Mouse (Mus musculus): ENCODE results near the gene Gm12166. TPM values are rescaled to one million over a fixed set of nuclear protein-coding genes. Genes with fewer than 3 reads are reported as not detected.

Gene Gm12166
- polyA plus RNA-seq, 1 experiment, result 4.3 TPM

- H3K4me2 ChIP-seq (ENCODE audit: low read depth), result no peak overlapping the region
- H3K27me3 ChIP-seq (ENCODE audit: control insufficient read depth, insufficient read depth, insufficient read length), result no peaks in the 10 kb centered on the region
- H3K36me3 ChIP-seq (ENCODE audit: control insufficient read depth, insufficient read depth), result no peaks in the 10 kb centered on the region
- no peaks in the 10 kb centered on the region for H3K79me2 ChIP-seq (ENCODE audit: control insufficient read depth, insufficient read depth)
- no peak for TF ChIP-seq TCF12 (IDR thresholded peaks at IDR 0.05; ENCODE audit: insufficient read depth, poor library complexity, severe bottlenecking)
- no peak for TF ChIP-seq USF1 (IDR thresholded peaks at IDR 0.05; ENCODE audit: low read depth)
- no peak for TF ChIP-seq MAX (IDR thresholded peaks at IDR 0.05; ENCODE audit: low read depth)
- no peak for TF ChIP-seq MYOD1 (IDR thresholded peaks at IDR 0.05; ENCODE audit: control insufficient read depth in 1 of 3, insufficient read length in 2 of 3, low read depth in 2 of 3)
- no peak for TF ChIP-seq MYOG (IDR thresholded peaks at IDR 0.05; ENCODE audit: control insufficient read depth in 1 of 3, insufficient read depth in 1 of 3, insufficient read length in 2 of 3, low read depth in 2 of 3)
- no peak overlapping the region for H3ac ChIP-seq (ENCODE audit: control insufficient read depth, insufficient read length)
- no peak overlapping the region for H3K4me3 ChIP-seq
Measured at GRCm38 (mm10) chr11:46040841-46041556, 11.1 kb downstream of the Gm12166 start.

DNA sequence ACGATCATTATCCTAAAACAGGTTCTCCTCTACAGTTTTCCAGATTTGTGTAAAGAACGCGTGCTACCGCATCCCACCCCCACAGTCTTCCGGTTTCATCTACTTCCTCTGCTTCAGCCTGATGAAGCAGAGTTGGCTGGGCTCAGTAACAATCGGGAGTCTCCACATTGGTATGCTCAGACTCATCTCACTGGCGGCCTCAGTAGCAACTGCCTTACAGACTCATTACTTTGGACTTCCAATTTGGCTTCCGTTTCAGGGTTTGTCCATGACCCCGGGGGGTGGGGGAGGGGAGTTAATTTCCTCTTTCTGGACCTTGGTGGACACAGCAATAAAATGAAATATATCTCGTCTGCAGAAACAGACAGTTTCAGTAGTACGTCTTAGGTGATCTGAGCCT lies 12.8 kb downstream of the Gm12166 start:
- Histone ChIP-seq H3K4me3 (no peak overlapping the region), H3K36me3 (ENCODE audit: control insufficient read depth, insufficient read depth) (no peaks in the 10 kb centered on the region), H3K4me2 (ENCODE audit: low read depth) (no peak overlapping the region), H3ac (ENCODE audit: control insufficient read depth, insufficient read length) (no peak overlapping the region), H3K27me3 (ENCODE audit: control insufficient read depth, insufficient read depth, insufficient read length) (no peaks in the 10 kb centered on the region), H3K79me2 (ENCODE audit: control insufficient read depth, insufficient read depth) (no peaks in the 10 kb centered on the region)
- TF ChIP-seq USF1 (IDR thresholded peaks at IDR 0.05; ENCODE audit: low read depth) (no peak), CEBPB (IDR thresholded peaks at IDR 0.05; ENCODE audit: insufficient read depth, poor library complexity, severe bottlenecking) (no peak), POLR2A (IDR thresholded peaks at IDR 0.05; ENCODE audit: insufficient read length, low read depth) (no peak), MYOD1 (IDR thresholded peaks at IDR 0.05; ENCODE audit: control insufficient read depth in 1 of 3, insufficient read length in 2 of 3, low read depth in 2 of 3) (no peak), MYOG (IDR thresholded peaks at IDR 0.05; ENCODE audit: control insufficient read depth in 1 of 3, insufficient read depth in 1 of 3, insufficient read length in 2 of 3, low read depth in 2 of 3) (no peak), MAX (IDR thresholded peaks at IDR 0.05; ENCODE audit: low read depth) (no peak), SRF (IDR thresholded peaks at IDR 0.05; ENCODE audit: control insufficient read depth, insufficient read length, low read depth) (no peak), TCF3 (IDR thresholded peaks at IDR 0.05; ENCODE audit: insufficient read length, low read depth) (no peak), POLR2AphosphoS2 (IDR thresholded peaks at IDR 0.05; ENCODE audit: insufficient read length, low read depth) (no peak), TCF12 (IDR thresholded peaks at IDR 0.05; ENCODE audit: insufficient read depth, poor library complexity, severe bottlenecking) (no peak), REST (IDR thresholded peaks at IDR 0.05; ENCODE audit: insufficient read depth, insufficient read length) (no peak), E2F4 (IDR thresholded peaks at IDR 0.05; ENCODE audit: insufficient read depth) (no peak)

- TF ChIP-seq REST (IDR thresholded peaks at IDR 0.05; ENCODE audit: insufficient read depth, insufficient read length) (no peak), USF1 (IDR thresholded peaks at IDR 0.05; ENCODE audit: low read depth) (no peak), MAX (IDR thresholded peaks at IDR 0.05; ENCODE audit: low read depth) (no peak), E2F4 (IDR thresholded peaks at IDR 0.05; ENCODE audit: insufficient read depth) (no peak), CEBPB (IDR thresholded peaks at IDR 0.05; ENCODE audit: insufficient read depth, poor library complexity, severe bottlenecking) (no peak), TCF3 (IDR thresholded peaks at IDR 0.05; ENCODE audit: insufficient read length, low read depth) (no peak), TCF12 (IDR thresholded peaks at IDR 0.05; ENCODE audit: insufficient read depth, poor library complexity, severe bottlenecking) (no peak), MYOG (IDR thresholded peaks at IDR 0.05; ENCODE audit: control insufficient read depth in 1 of 3, insufficient read depth in 1 of 3, insufficient read length in 2 of 3, low read depth in 2 of 3) (no peak), MYOD1 (IDR thresholded peaks at IDR 0.05; ENCODE audit: control insufficient read depth in 1 of 3, insufficient read length in 2 of 3, low read depth in 2 of 3) (no peak), SRF (IDR thresholded peaks at IDR 0.05; ENCODE audit: control insufficient read depth, insufficient read length, low read depth) (no peak), POLR2AphosphoS2 (IDR thresholded peaks at IDR 0.05; ENCODE audit: insufficient read length, low read depth) (no peak), POLR2A (IDR thresholded peaks at IDR 0.05; ENCODE audit: insufficient read length, low read depth) (no peak)
- Histone ChIP-seq H3K27me3 (ENCODE audit: control insufficient read depth, insufficient read depth, insufficient read length) (no peaks in the 10 kb centered on the region), H3K4me2 (ENCODE audit: low read depth) (no peak overlapping the region), H3K79me2 (ENCODE audit: control insufficient read depth, insufficient read depth) (no peaks in the 10 kb centered on the region), H3ac (ENCODE audit: control insufficient read depth, insufficient read length) (no peak overlapping the region), H3K4me3 (no peak overlapping the region), H3K36me3 (ENCODE audit: control insufficient read depth, insufficient read depth) (no peaks in the 10 kb centered on the region)
Measured at GRCm38 (mm10) chr11:46038901-46039300, 13.2 kb downstream of the Gm12166 start.

DNA sequence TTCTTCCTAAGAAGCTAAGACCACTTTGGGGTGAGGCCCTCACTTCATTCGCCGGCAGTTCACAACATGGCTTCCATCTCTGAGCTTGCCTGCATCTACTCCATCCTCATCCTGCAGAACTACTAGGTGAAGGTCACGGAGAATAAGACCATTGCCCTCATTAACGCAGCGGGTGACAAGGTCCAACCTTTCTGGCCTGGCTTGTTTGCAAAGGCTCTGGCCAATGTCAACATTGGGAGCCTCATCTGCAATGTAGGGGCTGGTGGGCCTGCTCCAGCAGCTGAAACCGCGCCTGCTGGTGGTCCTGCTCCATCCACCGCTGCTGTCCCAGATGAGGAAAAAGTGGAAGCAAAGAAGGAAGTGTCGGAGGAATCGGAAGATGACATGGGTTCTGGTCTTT lies 15.7 kb downstream of the Gm12166 start:
- H3K79me2 ChIP-seq (ENCODE audit: control insufficient read depth, insufficient read depth), result no peaks in the 10 kb centered on the region
- H3K4me2 ChIP-seq (ENCODE audit: low read depth), result no peak overlapping the region
- TF ChIP-seq TCF12 (IDR thresholded peaks at IDR 0.05; ENCODE audit: insufficient read depth, poor library complexity, severe bottlenecking) (no peak), TCF3 (IDR thresholded peaks at IDR 0.05; ENCODE audit: insufficient read length, low read depth) (no peak), MYOD1 (IDR thresholded peaks at IDR 0.05; ENCODE audit: control insufficient read depth in 1 of 3, insufficient read length in 2 of 3, low read depth in 2 of 3) (no peak), POLR2A (IDR thresholded peaks at IDR 0.05; ENCODE audit: insufficient read length, low read depth) (no peak), REST (IDR thresholded peaks at IDR 0.05; ENCODE audit: insufficient read depth, insufficient read length) (no peak), USF1 (IDR thresholded peaks at IDR 0.05; ENCODE audit: low read depth) (no peak), MAX (IDR thresholded peaks at IDR 0.05; ENCODE audit: low read depth) (no peak), MYOG (IDR thresholded peaks at IDR 0.05; ENCODE audit: control insufficient read depth in 1 of 3, insufficient read depth in 1 of 3, insufficient read length in 2 of 3, low read depth in 2 of 3) (no peak), SRF (IDR thresholded peaks at IDR 0.05; ENCODE audit: control insufficient read depth, insufficient read length, low read depth) (no peak), POLR2AphosphoS2 (IDR thresholded peaks at IDR 0.05; ENCODE audit: insufficient read length, low read depth) (no peak), E2F4 (IDR thresholded peaks at IDR 0.05; ENCODE audit: insufficient read depth) (no peak), CEBPB (IDR thresholded peaks at IDR 0.05; ENCODE audit: insufficient read depth, poor library complexity, severe bottlenecking) (no peak)
- no peaks in the 10 kb centered on the region for H3K27me3 ChIP-seq (ENCODE audit: control insufficient read depth, insufficient read depth, insufficient read length)
- no peak overlapping the region for H3K4me3 ChIP-seq
- no peaks in the 10 kb centered on the region for H3K36me3 ChIP-seq (ENCODE audit: control insufficient read depth, insufficient read depth)
- no peak overlapping the region for H3ac ChIP-seq (ENCODE audit: control insufficient read depth, insufficient read length)
